In the genomic region with DNA sequence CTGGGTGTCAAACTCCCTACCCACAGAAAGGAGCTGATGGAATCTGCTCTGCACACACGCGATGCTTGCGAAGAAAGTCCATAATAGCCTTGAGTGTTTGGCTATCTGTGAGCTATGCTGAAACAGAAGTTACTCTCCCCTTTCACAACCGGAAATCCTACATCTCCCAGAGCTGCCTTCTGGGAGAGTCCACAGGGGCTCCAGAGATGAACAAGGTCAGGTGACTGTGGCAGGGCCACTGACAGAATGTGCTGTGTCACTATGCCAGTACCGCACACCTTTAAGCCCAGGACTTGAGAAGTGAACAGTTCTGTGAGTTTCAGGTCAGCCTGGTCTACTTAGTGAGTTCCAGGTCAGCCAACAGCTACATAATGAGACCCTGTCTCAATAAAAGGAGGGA, we compare ENCODE assay signal across 23 mouse cellular contexts. TPM values are rescaled to one million over a fixed set of nuclear protein-coding genes. Genes with fewer than 3 reads are reported as not detected.
A peak's percentile ranks its signal among the peaks of the same experiment; 100 is the strongest.
DNase-seq lines count a peak whose midpoint lies in the region; ATAC-seq lines count a peak whose summit lies in the region.
"Had no signal": no experiment of that assay in that cellular context is flagged by ENCODE, and none has a peak within 500 bp of the region (broad histone marks: within the 10 kb centered on the region; RNA-seq: fewer than 3 reads in every experiment).

No protein-coding gene starts in this region.

- 0 out of 2 replicates have a peak, but pooled peaks have one; percentile 26 for ATAC-seq in common myeloid progenitor, adult 5-6 weeks (replicated peaks; ENCODE audit: low read depth, poor library complexity, severe bottlenecking)
- peak; percentile 43 for ATAC-seq in megakaryocyte, adult 5-6 weeks (ENCODE audit: poor library complexity, severe bottlenecking)
- ATAC-seq: CD4-positive, CD25-positive, alpha-beta regulatory T cell, adult 4 months; forebrain, embryonic 14.5 days; forebrain, embryonic 16.5 days; Patski had no signal

- DNase-seq in 416B (ENCODE audit: low read depth) (peak; percentile 32), R1 (ENCODE audit: low read depth, low spot score) (peak; percentile 58)
- DNase-seq in T-cell, adult 2 months (ENCODE audit: low spot score): no peak
- no peak for DNase-seq in retina, embryonic 14.5 days (ENCODE audit: low spot score)
- DNase-seq in layer of hippocampus, adult 9-10 months (ENCODE audit: low spot score): no peak
- no peak for DNase-seq in frontal cortex, postnatal 25 days (ENCODE audit: low spot score in 2 of 2)
- DNase-seq: adrenal gland, adult 2 months; adrenal gland, postnatal 10 days; adrenal gland, postnatal 25 days; B cell, adult 2 months; cerebellum, adult 11 months; cerebellum, adult 2 months; cerebellum, adult 9-10 months; cerebellum, postnatal 10 days; cerebellum, postnatal 25 days; embryo, embryonic 11 days had no signal

RNA-seq across cellular contexts. Expression of gene Tnfrsf8, which starts 20.4 kb away (rescaled TPM):
- total RNA-seq in common myeloid progenitor, adult 5-6 weeks (2017): 0.05 and 0.29 TPM in 2 replicates
- 1.1 and 2.7 TPM in 2 replicates for total RNA-seq in megakaryocyte, adult 5-6 weeks (2015)
- total RNA-seq in megakaryocyte, adult 5-6 weeks (2017): 1.7 and 2.8 TPM in 2 replicates

RNA-seq across cellular contexts. Expression of gene Tnfrsf1b, which starts 47.9 kb away (rescaled TPM):
- 17.1 and 20.1 TPM in 2 replicates for total RNA-seq in common myeloid progenitor, adult 5-6 weeks (2017)
- total RNA-seq in megakaryocyte, adult 5-6 weeks (2015): 107 and 112 TPM in 2 replicates
- 113 and 122 TPM in 2 replicates for total RNA-seq in megakaryocyte, adult 5-6 weeks (2017)
- total RNA-seq: G1E had no signal

Comparison
In these comparisons a context has a peak if more than half of its experiments do, and no peak if none do; other contexts are left out.
1. DNase-seq: peak in 416B (single experiment) and R1 (single experiment); none in T-cell, adult 2 months (single experiment), retina, embryonic 14.5 days (single experiment), layer of hippocampus, adult 9-10 months (single experiment) and frontal cortex, postnatal 25 days (0 of 2).